ENCODE assay signal across 8 mouse cellular contexts in genomic region chr7:30321539-30322284, GRCm38 (mm10). TPM values are rescaled to one million over a fixed set of nuclear protein-coding genes. Genes with fewer than 3 reads are reported as not detected.
A peak's percentile ranks its signal among the peaks of the same experiment; 100 is the strongest.
DNase-seq lines count a peak whose midpoint lies in the region; ATAC-seq and TF ChIP-seq lines count a peak whose summit lies in the region.

E130208F15Rik (plus strand) TSS chr7:30321740.

- no peaks in the 10 kb centered on the region; the same call in 1 of the 2 replicates for H3K36me3 ChIP-seq in erythroblast, embryonic 14.5 days (ENCODE audit: control insufficient read depth)
- H3K36me3 ChIP-seq in heart, embryonic 13.5 days, result peaks cover 3% of the 10 kb centered on the region; the same call in 1 of the 2 replicates
- H3K36me3 ChIP-seq in kidney, postnatal 0 days (ENCODE audit: insufficient read depth, low read length), result no peaks in the 10 kb centered on the region
- no peaks in the 10 kb centered on the region for H3K36me3 ChIP-seq in liver, embryonic 15.5 days (replicated peaks)
- no peaks in the 10 kb centered on the region for H3K36me3 ChIP-seq in neural tube, embryonic 11.5 days (ENCODE audit: control insufficient read depth, insufficient read depth, low read length)
- H3K36me3 ChIP-seq in testis, adult 2 months (ENCODE audit: control insufficient read depth, insufficient read depth, low read length), result no peaks in the 10 kb centered on the region

- peak within 1 kb of the TSS; percentile 92 for H3K4me2 ChIP-seq in heart, embryonic 13.5 days
- peak within 1 kb of the TSS; percentile 91 for H3K4me2 ChIP-seq in kidney, postnatal 0 days (ENCODE audit: low read length)
- peak within 1 kb of the TSS; percentile 96 for H3K4me2 ChIP-seq in liver, embryonic 15.5 days
- peak within 1 kb of the TSS; percentile 82 for H3K4me2 ChIP-seq in neural tube, embryonic 11.5 days (ENCODE audit: low read depth)

- H3K9me3 ChIP-seq in erythroblast, embryonic 14.5 days (ENCODE audit: control insufficient read depth, low read length), result 0 out of 2 replicates have a peak, but pooled peaks cover 3% of the 10 kb centered on the region
- H3K9me3 ChIP-seq in heart, embryonic 13.5 days, result 0 out of 2 replicates have a peak, but pooled peaks cover 4% of the 10 kb centered on the region
- H3K9me3 ChIP-seq in kidney, postnatal 0 days (replicated peaks; ENCODE audit: low read length), result no peaks in the 10 kb centered on the region
- no peaks in the 10 kb centered on the region for H3K9me3 ChIP-seq in liver, embryonic 15.5 days (replicated peaks)
- H3K9me3 ChIP-seq in neural tube, embryonic 11.5 days (ENCODE audit: control insufficient read depth, low read length), result no peaks in the 10 kb centered on the region

- under 1% methylated on average over 63 of the region's 63 CpGs for WGBS in heart, embryonic 13.5 days
- WGBS in kidney, postnatal 0 days, result under 1% methylated on average over 63 of the region's 63 CpGs
- under 1% methylated on average over 63 of the region's 63 CpGs for WGBS in liver, embryonic 15.5 days (ENCODE audit: insufficient replicate concordance)
- under 1% methylated on average over 63 of the region's 63 CpGs for WGBS in neural tube, embryonic 11.5 days

- peak within 1 kb of the TSS; percentile 93 for H3K9ac ChIP-seq in heart, embryonic 13.5 days
- peak within 1 kb of the TSS; percentile 78 for H3K9ac ChIP-seq in kidney, postnatal 0 days (ENCODE audit: low read depth, low read length)
- H3K9ac ChIP-seq in liver, embryonic 15.5 days, result peak within 1 kb of the TSS; percentile 76
- peak within 1 kb of the TSS; percentile 85 for H3K9ac ChIP-seq in neural tube, embryonic 11.5 days (ENCODE audit: low read length)

- no peak for TF ChIP-seq POLR2A in bone marrow macrophage, adult 2 months (IDR thresholded peaks at IDR 0.05; ENCODE audit: borderline replicate concordance, low read depth, low read length)
- TF ChIP-seq POLR2A in testis, adult 2 months (IDR thresholded peaks at IDR 0.05; ENCODE audit: control insufficient read depth, low read depth, low read length), result peak; percentile 59; the same call in 1 of the 2 replicates

- peak; percentile 12; the same call in 1 of the 2 replicates for ATAC-seq in heart, embryonic 13.5 days (ENCODE audit: extremely low read depth, insufficient number of reproducible peaks, low FRiP score, low TSS enrichment)
- peak; percentile 42 for ATAC-seq in kidney, postnatal 0 days (replicated peaks; ENCODE audit: low FRiP score, low read depth)
- ATAC-seq in liver, embryonic 15.5 days (ENCODE audit: insufficient read depth), result peak; percentile 62
- ATAC-seq in neural tube, embryonic 11.5 days (ENCODE audit: insufficient read depth, low FRiP score, low TSS enrichment), result peak; percentile 57

- H3K27ac ChIP-seq in bone marrow macrophage, adult 2 months (ENCODE audit: insufficient read depth, low read depth, low read length), result peak within 1 kb of the TSS; percentile 76
- peak within 1 kb of the TSS; percentile 93 for H3K27ac ChIP-seq in heart, embryonic 13.5 days (replicated peaks)
- peak within 1 kb of the TSS; percentile 91 for H3K27ac ChIP-seq in kidney, postnatal 0 days
- peak within 1 kb of the TSS; percentile 82 for H3K27ac ChIP-seq in liver, embryonic 15.5 days (replicated peaks)
- H3K27ac ChIP-seq in neural tube, embryonic 11.5 days (ENCODE audit: low read depth, low read length), result peak within 1 kb of the TSS; percentile 70; the same call in 1 of the 2 replicates
- peak within 1 kb of the TSS; percentile 59 for H3K27ac ChIP-seq in testis, adult 2 months (ENCODE audit: control insufficient read depth, insufficient read depth, low read depth, low read length)

- TF ChIP-seq CTCF in bone marrow macrophage, adult 2 months (IDR thresholded peaks at IDR 0.05; ENCODE audit: low read depth, low read length), result no peak
- TF ChIP-seq CTCF in kidney, postnatal 0 days (IDR thresholded peaks at IDR 0.05; ENCODE audit: low read depth), result no peak
- TF ChIP-seq CTCF in testis, adult 2 months (IDR thresholded peaks at IDR 0.05; ENCODE audit: control insufficient read depth, insufficient read depth, insufficient replicate concordance, low read depth, low read length), result no peak

- peak; percentile 64 to 77 for DNase-seq in CD8-positive naive resting alpha-beta T cell, adult 2 months (ENCODE audit: low read depth in 2 of 2, low spot score in 2 of 2)
- peak; percentile 85 for DNase-seq in kidney, postnatal 0 days (ENCODE audit: low spot score)
- peak; percentile 46 for DNase-seq in neural tube, embryonic 11.5 days (ENCODE audit: low spot score)

- no peaks in the 10 kb centered on the region for H3K27me3 ChIP-seq in erythroblast, embryonic 14.5 days (ENCODE audit: control insufficient read depth)
- H3K27me3 ChIP-seq in heart, embryonic 13.5 days (replicated peaks), result no peaks in the 10 kb centered on the region
- no peaks in the 10 kb centered on the region for H3K27me3 ChIP-seq in kidney, postnatal 0 days (ENCODE audit: insufficient read depth, low read length)
- 0 out of 2 replicates have a peak, but pooled peaks cover 4% of the 10 kb centered on the region for H3K27me3 ChIP-seq in liver, embryonic 15.5 days
- no peaks in the 10 kb centered on the region for H3K27me3 ChIP-seq in neural tube, embryonic 11.5 days (ENCODE audit: control insufficient read depth, insufficient read depth, low read length)
- no peaks in the 10 kb centered on the region for H3K27me3 ChIP-seq in testis, adult 2 months (ENCODE audit: control insufficient read depth, insufficient read depth, low read length)

- peak within 1 kb of the TSS; percentile 85 for H3K4me3 ChIP-seq in bone marrow macrophage, adult 2 months (ENCODE audit: insufficient read depth, low read length)
- peak within 1 kb of the TSS; percentile 82 for H3K4me3 ChIP-seq in erythroblast, embryonic 14.5 days (replicated peaks)
- peak within 1 kb of the TSS; percentile 82 for H3K4me3 ChIP-seq in heart, embryonic 13.5 days
- H3K4me3 ChIP-seq in kidney, postnatal 0 days (replicated peaks; ENCODE audit: low read depth, low read length), result peak within 1 kb of the TSS; percentile 70
- H3K4me3 ChIP-seq in liver, embryonic 15.5 days (replicated peaks), result peak within 1 kb of the TSS; percentile 78
- peak within 1 kb of the TSS; percentile 69 for H3K4me3 ChIP-seq in neural tube, embryonic 11.5 days (ENCODE audit: low read depth, low read length)
- peak within 1 kb of the TSS; percentile 80 for H3K4me3 ChIP-seq in testis, adult 2 months (ENCODE audit: control insufficient read depth, low read depth, low read length)

- H3K4me1 ChIP-seq in bone marrow macrophage, adult 2 months (ENCODE audit: control insufficient read depth, insufficient read depth, low read length), result peaks cover 15% of the 10 kb centered on the region
- H3K4me1 ChIP-seq in erythroblast, embryonic 14.5 days (ENCODE audit: control insufficient read depth), result peaks cover 34% of the 10 kb centered on the region
- peaks cover 21% of the 10 kb centered on the region for H3K4me1 ChIP-seq in heart, embryonic 13.5 days
- H3K4me1 ChIP-seq in kidney, postnatal 0 days (replicated peaks; ENCODE audit: insufficient read depth, low read length), result no peaks in the 10 kb centered on the region; the same call in 1 of the 2 replicates
- peaks cover 28% of the 10 kb centered on the region for H3K4me1 ChIP-seq in liver, embryonic 15.5 days (replicated peaks)
- H3K4me1 ChIP-seq in neural tube, embryonic 11.5 days (ENCODE audit: control insufficient read depth, insufficient read depth, low read length), result peaks cover 6% of the 10 kb centered on the region; the same call in 1 of the 2 replicates
- H3K4me1 ChIP-seq in testis, adult 2 months (ENCODE audit: control insufficient read depth, insufficient read depth, low read length), result peaks cover 5% of the 10 kb centered on the region

RNA-seq across cellular contexts. Expression of gene E130208F15Rik, which starts in this region (rescaled TPM):
- polyA plus RNA-seq in bone marrow macrophage, adult 2 months (2012; ENCODE audit: insufficient read depth, insufficient read length, missing spikeins), result not detected in 2 replicates
- polyA plus RNA-seq in erythroblast, embryonic 14.5 days (2012), result not detected in 2 replicates
- 2.5 and 3.3 TPM in 2 replicates for polyA plus RNA-seq in heart, embryonic 13.5 days (2015; fragmentation: Nextera tagmentation; extraction: Ambion mirVana)
- not detected in 2 replicates for polyA plus RNA-seq in kidney, postnatal 0 days (2015; fragmentation: Nextera tagmentation; extraction: Ambion mirVana)
- 1.4 and 2.0 TPM in 2 replicates for polyA plus RNA-seq in liver, embryonic 15.5 days (2015; fragmentation: Nextera tagmentation; extraction: Ambion mirVana)
- not detected in 2 replicates for polyA plus RNA-seq in neural tube, embryonic 11.5 days (2014; fragmentation: Nextera tagmentation; extraction: Ambion mirVana)
- 0.18 and 0.28 TPM in 2 replicates for polyA plus RNA-seq in testis, adult 2 months (2012; rRNA removed)

Comparison
In these comparisons a context has a peak if more than half of its experiments do, and no peak if none do; other contexts are left out.
1. Peak in every context shown above with its lines: DNase-seq, ATAC-seq, H3K4me3 ChIP-seq and H3K27ac ChIP-seq.
2. Peak in DNase-seq, ATAC-seq, H3K4me3 ChIP-seq, H3K27ac ChIP-seq, H3K9ac ChIP-seq and H3K4me2 ChIP-seq in kidney, postnatal 0 days; RNA of the gene not detected or under 1 TPM.
3. Peak in DNase-seq, ATAC-seq, H3K4me3 ChIP-seq, H3K27ac ChIP-seq, H3K9ac ChIP-seq and H3K4me2 ChIP-seq in neural tube, embryonic 11.5 days; RNA of the gene not detected or under 1 TPM.
4. ATAC-seq: peak in every context shown above with its lines; median percentile 62 in liver, embryonic 15.5 days; 57 in neural tube, embryonic 11.5 days; 42 in kidney, postnatal 0 days; 12 in heart, embryonic 13.5 days.